Mouse (Mus musculus) 3134 (cell line): Measurements from ENCODE around the gene Olfr912.

ENCODE experiments used
- DNase-seq: peaks from one replicate; pipeline ENCODE4 v3.0.0-alpha.2; 2011; ENCODE audit warnings: low spot score; ENCODE audit not compliant: insufficient read length; ENCODE audit errors: extremely low read depth

Olfr912 gene

DNA sequence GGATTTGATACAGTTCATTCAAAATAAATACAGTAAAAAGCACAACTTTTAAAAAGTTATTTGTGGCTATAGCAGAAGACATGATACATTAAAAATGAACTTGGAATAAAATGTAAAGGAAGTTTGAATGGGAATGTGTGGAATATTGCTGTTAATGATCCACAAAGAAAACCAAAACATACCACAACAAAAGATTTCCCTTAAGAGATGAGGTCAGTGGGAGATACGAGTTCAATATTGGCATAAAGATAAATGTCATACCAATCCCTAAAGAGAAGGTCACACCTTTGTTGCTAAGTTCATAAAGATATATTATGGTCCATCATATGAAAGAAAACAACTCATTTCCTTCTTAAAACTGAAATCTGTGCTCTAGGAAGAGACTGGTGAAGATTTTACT lies at the start of gene Olfr912:
Gene Olfr912, plus strand, starts transcription at position 301 of the 400 bp plus-strand sequence.
- DNase-seq, result no peak

GRCm38 (mm10) chr9:38537549-38537948 lies 42.4 kb upstream of the Olfr912 start, which contains the start of gene Olfr910:
Gene Olfr910 (plus strand): TSS chr9:38537849.
- no peak for DNase-seq

DNA sequence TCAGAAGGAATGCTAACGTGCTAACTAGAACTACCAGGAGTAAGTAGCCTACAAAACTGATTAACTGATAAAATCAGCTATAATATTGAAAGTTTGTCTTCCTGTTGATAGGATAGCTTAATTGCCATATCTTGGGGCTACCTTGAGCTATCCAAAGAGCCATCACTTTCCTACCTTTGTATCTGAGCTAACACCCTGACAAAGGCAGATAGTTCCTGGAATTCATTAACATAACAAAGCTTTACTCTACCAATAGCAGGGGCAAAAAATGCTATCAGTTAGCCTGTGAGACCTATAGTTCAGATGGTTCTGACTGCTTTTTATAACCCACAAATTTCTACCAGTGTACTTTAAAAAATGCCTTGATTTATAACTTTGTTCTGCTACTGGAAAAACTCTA lies 11.1 kb downstream of the Olfr912 start:
- no peak for DNase-seq

- no peak for DNase-seq
Observed at GRCm38 (mm10) chr9:38592459-38592858, 12.5 kb downstream of the Olfr912 start, which contains the start of gene Olfr913. Gene Olfr913 (plus strand): TSS chr9:38592759.

DNA sequence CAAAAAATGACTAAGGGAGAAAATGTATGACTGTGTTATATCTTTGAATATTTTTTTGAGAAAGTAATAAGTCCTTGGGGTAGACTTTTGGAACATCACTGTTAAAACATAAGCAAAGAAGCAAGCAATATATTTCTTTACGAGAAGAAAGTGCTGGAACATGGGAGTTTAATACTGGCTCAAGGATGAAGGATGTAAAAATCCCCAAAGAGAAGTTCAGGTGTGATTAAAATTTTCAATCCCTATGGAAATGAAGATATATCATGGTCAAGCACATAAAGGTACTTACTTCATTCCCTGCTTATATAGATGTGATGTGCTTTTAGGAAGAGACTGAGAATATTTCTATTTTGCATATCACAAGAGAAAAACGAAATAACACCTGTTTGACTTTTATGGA lies 24.8 kb downstream of the Olfr912 start, which contains the start of gene Olfr914:
Gene Olfr914, plus strand, starts transcription at position 301 of the 400 bp plus-strand sequence.
- DNase-seq, result no peak

DNA sequence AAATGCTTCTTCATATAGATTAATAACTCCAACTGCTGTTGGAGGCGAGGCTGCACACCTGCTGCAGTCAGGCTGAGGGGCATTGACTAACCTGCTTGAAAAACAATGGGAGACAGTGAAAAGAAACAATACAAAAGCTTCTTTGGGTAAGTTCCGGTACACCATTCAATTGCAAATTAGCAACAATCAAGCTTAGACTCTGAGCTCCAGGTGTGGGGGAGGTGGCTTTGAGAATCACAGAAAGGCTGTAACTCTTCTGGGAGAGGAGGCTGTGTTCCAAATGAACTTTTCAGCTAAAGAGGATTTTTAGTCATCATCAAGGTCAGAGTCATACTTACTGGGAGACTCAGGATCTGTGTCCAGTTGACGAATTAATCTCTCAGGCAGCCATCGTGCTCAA lies 52.4 kb downstream of the Olfr912 start:
- DNase-seq, result no peak
